Mouse (Mus musculus) hindbrain, postnatal 0 days (tissue): ENCODE results near the gene Mrps21. TPM values are rescaled to one million over a fixed set of nuclear protein-coding genes. Genes with fewer than 3 reads are reported as not detected.

Experiments
- ATAC-seq: fragments of 200-750 bp; cut with Nextera tagmentation; 2 replicates; pipeline ENCODE4 v1.8.0; 2017; ENCODE audit warnings: mild to moderate bottlenecking, moderate TSS enrichment, moderate library complexity
- DNase-seq: peaks from one replicate; pipeline ENCODE4 v3.0.0-alpha.2; 2015; ENCODE audit warnings: low spot score
- H3K27ac ChIP-seq: fragments of 300-500 bp; sonication (generic); 2 replicates; pipeline ENCODE4 v1.5.1; 2014; ENCODE audit warnings: mild to moderate bottlenecking
- H3K27me3 ChIP-seq: fragments of 300-500 bp; sonication (generic); 2 replicates; pipeline ENCODE4 v1.6.1; 2014; ENCODE audit warnings: low read length, mixed read lengths; ENCODE audit not compliant: insufficient read depth
- H3K36me3 ChIP-seq: fragments of 300-500 bp; sonication (generic); 2 replicates; pipeline ENCODE4 v1.6.1; 2014; ENCODE audit warnings: low read length, mixed read lengths; ENCODE audit not compliant: insufficient read depth
- H3K4me1 ChIP-seq: fragments of 300-500 bp; sonication (generic); 2 replicates; pipeline ENCODE4 v1.6.1; 2014; ENCODE audit warnings: antibody characterized with exemption, low read length, mixed read lengths; ENCODE audit not compliant: insufficient read depth
- H3K4me2 ChIP-seq: fragments of 300-500 bp; sonication (generic); 2 replicates; pipeline ENCODE4 v1.6.1; 2014; ENCODE audit warnings: low read depth, mild to moderate bottlenecking, low read length, moderate library complexity, mixed read lengths
- H3K4me3 ChIP-seq: fragments of 300-500 bp; sonication (generic); 2 replicates; pipeline ENCODE4 v1.5.1; 2014; ENCODE audit warnings: low read length
- H3K9ac ChIP-seq: fragments of 300-500 bp; sonication (generic); replicated peaks from 2 replicates; pipeline ENCODE4 v1.6.1; 2014; ENCODE audit warnings: mild to moderate bottlenecking, low read length, moderate library complexity, mixed read lengths
- H3K9me3 ChIP-seq: fragments of 300-500 bp; sonication (generic); 2 replicates; pipeline ENCODE4 v1.6.1; 2016; ENCODE audit warnings: low read length, mixed read lengths
- CTCF ChIP-seq: IDR thresholded peaks from 2 replicates; pipeline ENCODE4 v1.5.1; 2016; ENCODE audit warnings: antibody characterized with exemption, control low read depth, low read depth
- WGBS: fragments of 180-500 bp; shearing (Covaris S2); extraction: QIAGEN DNeasy Blood & Tissue Kit; methylation state at CpG from one replicate; pipeline ENCODE4 v1.1.7; 2014; 5-methylcytosine and 5-hydroxymethylcytosine counted together
- polyA plus RNA-seq: library from polyadenylated mRNA; unstranded; fragments of >200 nt; fragmentation: Nextera tagmentation; extraction: Ambion mirVana; gene quantifications from 2 replicates; pipeline ENCODE4 v1.2.1, GENCODE M21; 2015
- total RNA-seq: library from RNA; depleted of rRNA; stranded (reverse); fragments of >200 nt; gene quantifications from 2 replicates; pipeline ENCODE4 v1.2.3, GENCODE M21; 2014; rRNA removed

Mrps21 gene
- total and polyA plus RNA-seq, 2 experiments from 2014 or later: 128 to 271 TPM

GRCm38 (mm10) chr3:95816681-95817080 lies 54.6 kb downstream of the Mrps21 start:
- H3K4me2 ChIP-seq: peak overlapping the region; percentile 62
- H3K27me3 ChIP-seq: no peaks in the 10 kb centered on the region
- no peak overlapping the region for H3K9ac ChIP-seq
- no peak for TF ChIP-seq CTCF
- H3K36me3 ChIP-seq: no peaks in the 10 kb centered on the region
- peaks cover 9% of the 10 kb centered on the region for H3K4me1 ChIP-seq
- no peak overlapping the region for H3K27ac ChIP-seq
- no peak for ATAC-seq
- peak overlapping the region; percentile 81; the same call in 1 of the 2 replicates for H3K4me3 ChIP-seq
- DNase-seq: no peak
- WGBS: 86% methylated on average over 3 of the region's 3 CpGs
- H3K9me3 ChIP-seq: no peaks in the 10 kb centered on the region

Other genes starting within 250 kb of the Mrps21 start
- gene Ensa, start 246.5 kb downstream of the Mrps21 start, total RNA-seq: 84.3 and 93.8 TPM in 2 replicates
- gene Ensa, start 246.5 kb downstream of the Mrps21 start, polyA plus RNA-seq: 136 and 139 TPM in 2 replicates
- gene Mcl1, start 212.7 kb downstream of the Mrps21 start, total RNA-seq: 110 and 126 TPM in 2 replicates
- 38.8 and 41.5 TPM in 2 replicates for gene Mcl1, start 212.7 kb downstream of the Mrps21 start, polyA plus RNA-seq
- 1.0 and 1.6 TPM in 2 replicates for gene Adamtsl4, start 183.6 kb downstream of the Mrps21 start, total RNA-seq
- 1.4 and 2.1 TPM in 2 replicates for gene Adamtsl4, start 183.6 kb downstream of the Mrps21 start, polyA plus RNA-seq
- 11.4 and 14.3 TPM in 2 replicates for gene Ecm1, start 131.9 kb downstream of the Mrps21 start, total RNA-seq
- gene Ecm1, start 131.9 kb downstream of the Mrps21 start, polyA plus RNA-seq: 8.9 and 11.4 TPM in 2 replicates
- 32.8 and 40.3 TPM in 2 replicates for gene Tars2, start 111.3 kb downstream of the Mrps21 start, total RNA-seq
- gene Tars2, start 111.3 kb downstream of the Mrps21 start, polyA plus RNA-seq: 39.5 and 40.9 TPM in 2 replicates
- 22.7 and 24.3 TPM in 2 replicates for gene Rprd2, start 52.7 kb downstream of the Mrps21 start, total RNA-seq
- 20.3 and 21.2 TPM in 2 replicates for gene Rprd2, start 52.7 kb downstream of the Mrps21 start, polyA plus RNA-seq
- gene Prpf3, start 15.6 kb downstream of the Mrps21 start, total RNA-seq: 2.6 and 7.7 TPM in 2 replicates
- gene Prpf3, start 15.6 kb downstream of the Mrps21 start, polyA plus RNA-seq: 22.6 and 23.0 TPM in 2 replicates
- gene Ciart, start 10.7 kb upstream of the Mrps21 start, total RNA-seq: 2.5 and 4.3 TPM in 2 replicates
- gene Ciart, start 10.7 kb upstream of the Mrps21 start, polyA plus RNA-seq: 7.5 and 11.4 TPM in 2 replicates
- 2.6 and 5.5 TPM in 2 replicates for gene BC028528, start 20.5 kb upstream of the Mrps21 start, total RNA-seq
- 21.3 and 23.3 TPM in 2 replicates for gene BC028528, start 20.5 kb upstream of the Mrps21 start, polyA plus RNA-seq
- 75.9 and 99.4 TPM in 2 replicates for gene Aph1a, start 22.4 kb upstream of the Mrps21 start, total RNA-seq
- gene Aph1a, start 22.4 kb upstream of the Mrps21 start, polyA plus RNA-seq: 41.1 and 42.2 TPM in 2 replicates
- 7.5 and 9.4 TPM in 2 replicates for gene Car14, start 33.2 kb upstream of the Mrps21 start, total RNA-seq
- gene Car14, start 33.2 kb upstream of the Mrps21 start, polyA plus RNA-seq: 16.7 and 17.8 TPM in 2 replicates
- 26.2 and 27.5 TPM in 2 replicates for gene Anp32e, start 57.7 kb upstream of the Mrps21 start, total RNA-seq
- gene Anp32e, start 57.7 kb upstream of the Mrps21 start, polyA plus RNA-seq: 127 and 128 TPM in 2 replicates
- 45.5 and 57.8 TPM in 2 replicates for gene Plekho1, start 124.5 kb upstream of the Mrps21 start, total RNA-seq
- 37.9 and 39.0 TPM in 2 replicates for gene Plekho1, start 124.5 kb upstream of the Mrps21 start, polyA plus RNA-seq
- gene Vps45, start 186.9 kb upstream of the Mrps21 start, total RNA-seq: 22.1 and 24.9 TPM in 2 replicates
- gene Vps45, start 186.9 kb upstream of the Mrps21 start, polyA plus RNA-seq: 59.3 and 61.8 TPM in 2 replicates
- 10.1 and 23.6 TPM in 2 replicates for gene Otud7b, start 233.0 kb upstream of the Mrps21 start, total RNA-seq
- gene Otud7b, start 233.0 kb upstream of the Mrps21 start, polyA plus RNA-seq: 9.0 and 11.7 TPM in 2 replicates